Mouse (Mus musculus) C2C12 (cell line): ENCODE data around the gene Camkmt. TPM values are rescaled to one million over a fixed set of nuclear protein-coding genes. Genes with fewer than 3 reads are reported as not detected.

Experiments used
- H3K27me3 ChIP-seq: one replicate; pipeline ENCODE4 v1.6.1; 2011; ENCODE audit not compliant: control insufficient read depth, insufficient read depth, insufficient read length
- H3K36me3 ChIP-seq: one replicate; pipeline ENCODE4 v1.6.1; 2011; ENCODE audit not compliant: control insufficient read depth, insufficient read depth
- H3K4me3 ChIP-seq: one replicate; pipeline ENCODE4 v1.5.1; 2011; ENCODE audit warnings: mild to moderate bottlenecking, control low read depth; ENCODE audit not compliant: poor library complexity, insufficient read depth, severe bottlenecking
- H3K79me2 ChIP-seq: one replicate; pipeline ENCODE4 v1.6.1; 2011; ENCODE audit not compliant: control insufficient read depth, insufficient read depth
- H3K79me3 ChIP-seq: one replicate; pipeline ENCODE4 v1.6.1; 2011; ENCODE audit warnings: low read depth, control low read depth
- H3ac ChIP-seq: one replicate; pipeline ENCODE3; 2011; ENCODE audit warnings: low read depth; ENCODE audit not compliant: control insufficient read depth, insufficient read length
- CEBPB ChIP-seq: IDR thresholded peaks from one replicate; pipeline ENCODE4 v1.6.1; 2011; ENCODE audit warnings: low read depth, mild to moderate bottlenecking, control low read depth, moderate library complexity
- CTCF ChIP-seq: IDR thresholded peaks from one replicate; pipeline ENCODE4 v1.5.1; 2011; ENCODE audit not compliant: control insufficient read depth, insufficient read depth, insufficient read length
- FOSL1 ChIP-seq: IDR thresholded peaks from one replicate; pipeline ENCODE4 v1.8.0; 2011; ENCODE audit warnings: mild to moderate bottlenecking, low read length; ENCODE audit not compliant: poor library complexity, insufficient read depth, severe bottlenecking
- MAX ChIP-seq: IDR thresholded peaks from one replicate; pipeline ENCODE4 v1.6.1; 2011; ENCODE audit warnings: mild to moderate bottlenecking, control low read depth
- MYOD1 ChIP-seq: IDR thresholded peaks from one replicate; pipeline ENCODE4 v1.6.1; 2011; ENCODE audit warnings: low read depth; ENCODE audit not compliant: control insufficient read depth, insufficient read length
- MYOG ChIP-seq: IDR thresholded peaks from one replicate; pipeline ENCODE4 v1.6.1; 2011; ENCODE audit not compliant: control insufficient read depth, insufficient read length; ENCODE audit errors: extremely low read depth
- USF1 ChIP-seq: IDR thresholded peaks from one replicate; pipeline ENCODE4 v1.6.1; 2011; ENCODE audit warnings: low read depth, mild to moderate bottlenecking, control low read depth, moderate library complexity
- polyA plus RNA-seq: library from polyadenylated mRNA; unstranded; fragments of >200 nt; fragmentation: generic; extraction: Trizol; gene quantifications from one replicate; pipeline ENCODE4 v1.2.1, GENCODE M21; 2012; ENCODE audit warnings: missing spikeins

Camkmt gene
- polyA plus RNA-seq, 1 experiment = 1.6 TPM

DNA sequence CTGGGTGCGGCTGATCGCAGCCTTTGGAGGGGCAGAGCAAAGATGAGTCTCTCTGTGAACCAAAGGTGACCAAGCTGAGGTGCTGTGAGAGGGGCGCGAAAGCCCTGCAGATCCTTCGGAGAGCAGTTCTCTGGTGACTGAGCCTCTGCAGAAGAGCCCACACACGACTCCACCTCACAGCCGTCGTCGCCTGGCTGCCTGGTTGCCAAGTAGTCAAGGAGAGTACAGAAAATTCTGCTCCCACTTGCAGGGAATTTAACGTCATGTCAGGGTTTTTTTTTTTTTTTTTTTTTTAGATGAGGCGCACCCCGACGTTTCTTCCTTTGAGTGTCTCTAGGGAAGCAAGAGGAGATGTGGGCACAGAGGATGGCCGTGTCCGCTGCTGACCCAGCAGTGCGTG, 382.9 kb downstream of the Camkmt start:
- TF ChIP-seq FOSL1 = no peak
- TF ChIP-seq MYOD1 = no peak
- no peak for TF ChIP-seq MYOG
- no peak for TF ChIP-seq MAX
- TF ChIP-seq CTCF = no peak
- TF ChIP-seq USF1 = no peak
- no peak for TF ChIP-seq CEBPB
- Histone ChIP-seq H3ac (no peak overlapping the region), H3K79me2 (no peaks in the 10 kb centered on the region), H3K27me3 (no peaks in the 10 kb centered on the region), H3K79me3 (no peaks in the 10 kb centered on the region), H3K4me3 (no peak overlapping the region), H3K36me3 (no peaks in the 10 kb centered on the region)

DNA sequence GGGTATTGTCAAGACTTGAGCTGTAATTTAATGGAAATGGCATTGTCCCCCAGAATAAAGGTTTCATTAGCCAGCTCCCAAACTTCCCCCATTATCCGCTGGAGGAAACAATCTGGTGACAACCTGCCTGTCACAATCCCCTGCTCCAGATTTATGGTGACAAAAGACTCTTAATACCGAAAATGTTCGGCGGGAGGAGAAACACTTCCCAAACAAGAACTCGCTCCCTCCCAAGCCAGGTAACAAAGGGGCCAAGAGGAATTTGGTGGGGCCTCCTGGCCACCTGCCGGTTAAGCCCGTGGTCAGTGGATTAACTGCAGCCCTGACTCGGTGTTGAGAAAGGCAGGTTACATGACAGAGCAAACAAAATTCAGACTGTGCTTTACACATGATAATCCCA, 383.5 kb downstream of the Camkmt start:
- Histone ChIP-seq H3K79me2 (no peaks in the 10 kb centered on the region), H3K36me3 (no peaks in the 10 kb centered on the region), H3K4me3 (no peak overlapping the region), H3K27me3 (no peaks in the 10 kb centered on the region), H3K79me3 (no peaks in the 10 kb centered on the region), H3ac (no peak overlapping the region)
- TF ChIP-seq CEBPB = no peak
- no peak for TF ChIP-seq MYOG
- no peak for TF ChIP-seq CTCF
- no peak for TF ChIP-seq MAX
- TF ChIP-seq USF1 = no peak
- no peak for TF ChIP-seq MYOD1

DNA sequence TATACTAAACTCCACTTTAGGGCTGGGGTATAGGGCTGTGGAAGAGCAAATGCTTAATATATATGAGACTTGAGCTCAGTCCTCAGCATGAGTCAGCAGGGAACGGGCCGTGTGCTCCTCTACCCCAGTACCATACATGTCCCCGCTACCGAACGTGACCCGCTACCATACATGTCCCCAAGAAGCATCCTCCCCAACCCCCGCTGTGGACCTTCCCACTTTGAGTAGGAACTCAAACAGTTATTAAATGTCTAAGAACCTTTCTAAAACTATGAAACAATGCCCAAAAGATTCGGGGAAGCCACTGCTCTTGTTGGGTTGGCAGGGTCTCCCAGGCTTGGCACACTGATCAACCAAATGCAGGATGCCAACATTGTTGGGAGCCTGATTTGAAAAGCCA, 390.9 kb downstream of the Camkmt start:
- H3ac ChIP-seq = no peak overlapping the region
- no peak overlapping the region for H3K4me3 ChIP-seq
- H3K36me3 ChIP-seq = no peaks in the 10 kb centered on the region
- H3K79me3 ChIP-seq = no peaks in the 10 kb centered on the region
- peaks cover 7% of the 10 kb centered on the region for H3K27me3 ChIP-seq
- no peaks in the 10 kb centered on the region for H3K79me2 ChIP-seq
- TF ChIP-seq USF1 (no peak), MYOG (no peak)

DNA sequence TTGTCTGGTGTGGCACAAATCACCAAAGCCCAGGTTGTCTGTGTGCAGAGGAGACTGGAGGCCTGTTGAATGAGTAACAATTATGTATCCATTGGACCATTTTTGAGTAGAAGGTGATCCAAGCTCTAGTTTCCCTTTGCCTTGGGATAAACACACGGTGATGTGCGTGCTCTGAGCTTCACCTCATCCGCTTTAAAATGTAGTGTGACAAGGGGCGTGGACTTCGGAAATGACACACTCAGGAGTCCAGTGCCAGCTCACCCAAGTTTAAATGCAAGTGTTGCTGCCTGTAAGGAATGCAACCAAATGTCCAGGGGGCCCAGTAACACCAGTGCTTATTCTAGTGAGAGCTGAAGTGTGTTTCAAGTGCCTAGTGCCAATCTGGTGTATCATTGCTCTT, 392.7 kb downstream of the Camkmt start:
- peaks cover 14% of the 10 kb centered on the region for H3K27me3 ChIP-seq
- TF ChIP-seq CTCF = no peak
- TF ChIP-seq CEBPB = no peak
- TF ChIP-seq MAX = no peak
- TF ChIP-seq MYOG = no peak
- TF ChIP-seq USF1 = no peak
- no peak for TF ChIP-seq MYOD1
- no peak for TF ChIP-seq FOSL1

DNA sequence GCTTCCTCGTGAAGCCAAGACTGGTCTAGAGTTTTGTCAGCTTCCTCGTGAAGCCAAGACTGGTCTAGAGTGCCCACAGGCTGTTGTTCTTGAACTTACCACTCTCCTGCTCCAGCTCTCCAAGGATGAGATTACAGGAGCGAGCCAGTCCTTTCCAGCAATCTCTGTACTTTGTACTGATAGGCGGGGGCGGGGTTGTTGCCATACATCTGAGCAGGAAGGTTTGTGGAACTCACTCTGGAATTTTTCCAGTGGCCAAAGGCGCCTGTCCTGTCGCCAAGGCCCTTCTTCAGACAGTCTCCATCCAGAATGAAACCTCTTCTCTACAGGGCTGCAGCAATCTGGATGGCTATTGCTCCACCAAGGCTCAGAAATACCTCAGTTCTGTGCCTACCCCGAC, 393.7 kb downstream of the Camkmt start:
- peaks cover 14% of the 10 kb centered on the region for H3K27me3 ChIP-seq
- H3K4me3 ChIP-seq = no peak overlapping the region
- TF ChIP-seq FOSL1 (no peak), CEBPB (no peak), CTCF (no peak), MAX (no peak), USF1 (no peak), MYOD1 (no peak), MYOG (no peak)

More for the DNA sequence above, 392.7 kb downstream of the Camkmt start:
- Histone ChIP-seq H3ac (no peak overlapping the region), H3K4me3 (no peak overlapping the region), H3K36me3 (no peaks in the 10 kb centered on the region), H3K79me3 (no peaks in the 10 kb centered on the region), H3K79me2 (no peaks in the 10 kb centered on the region)

DNA sequence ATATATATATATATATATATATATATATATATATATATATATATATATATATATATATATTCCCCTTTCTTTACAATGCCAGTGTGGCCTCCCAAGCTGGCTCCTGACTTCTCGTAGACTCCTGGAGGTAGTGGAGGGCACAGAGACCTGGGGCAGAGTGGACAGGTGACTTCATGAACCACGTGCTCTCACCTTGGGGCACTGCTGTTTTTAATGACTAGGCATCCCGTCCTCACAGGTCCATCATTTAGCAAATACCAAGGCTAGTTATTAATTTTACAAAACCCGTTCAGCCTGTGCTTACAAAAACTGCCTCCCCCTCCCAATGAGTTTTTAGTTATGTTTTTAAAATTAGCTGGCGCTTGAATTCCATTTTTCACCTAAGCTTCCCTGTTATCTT, 394.2 kb downstream of the Camkmt start:
- Histone ChIP-seq H3K79me3 (no peaks in the 10 kb centered on the region), H3K27me3 (peaks cover 14% of the 10 kb centered on the region), H3K4me3 (no peak overlapping the region), H3K79me2 (no peaks in the 10 kb centered on the region), H3K36me3 (no peaks in the 10 kb centered on the region), H3ac (no peak overlapping the region)
- TF ChIP-seq FOSL1 = no peak
- TF ChIP-seq MYOD1 = no peak
- no peak for TF ChIP-seq USF1
- TF ChIP-seq CEBPB = no peak

More for the DNA sequence above, 393.7 kb downstream of the Camkmt start:
- Histone ChIP-seq H3K79me2 (no peaks in the 10 kb centered on the region), H3K79me3 (no peaks in the 10 kb centered on the region), H3K36me3 (no peaks in the 10 kb centered on the region), H3ac (no peak overlapping the region)
